ENCODE assay signal across 24 mouse cellular contexts in the genomic region with DNA sequence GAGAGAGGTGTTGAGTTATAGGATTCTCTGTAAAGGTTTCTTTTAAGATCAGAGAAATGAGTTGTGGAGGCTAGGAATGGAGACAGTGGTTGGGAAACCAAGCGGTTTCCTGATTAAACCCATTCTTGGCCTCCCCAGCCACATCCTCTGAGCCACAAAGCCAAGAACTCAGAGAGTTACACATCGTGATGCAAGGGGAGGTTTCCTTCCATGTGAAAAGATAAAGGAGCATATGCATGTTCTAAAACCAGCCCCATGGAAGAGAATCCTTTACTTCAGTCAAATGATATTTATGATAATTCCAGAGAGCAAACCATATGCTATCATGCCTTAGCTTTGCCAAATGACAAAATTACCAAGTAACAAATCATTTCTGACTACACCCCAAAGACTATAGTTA. TPM values are rescaled to one million over a fixed set of nuclear protein-coding genes. Genes with fewer than 3 reads are reported as not detected.
A peak's percentile ranks its signal among the peaks of the same experiment; 100 is the strongest.
DNase-seq lines count a peak whose midpoint lies in the region; ATAC-seq lines count a peak whose summit lies in the region.
"Had no signal": no experiment of that assay in that cellular context is flagged by ENCODE, and none has a peak within 500 bp of the region (broad histone marks: within the 10 kb centered on the region; RNA-seq: fewer than 3 reads in every experiment).

No protein-coding gene starts in this region.

- DNase-seq in forebrain, embryonic 11.5 days (ENCODE audit: low spot score): no peak
- DNase-seq in right cerebral cortex, adult 18-20 months: peak; percentile 26
- no peak for DNase-seq in right cerebral cortex, postnatal 10 days (ENCODE audit: low spot score in 2 of 2)
- no peak for DNase-seq in adipocyte (ENCODE audit: low spot score)
- DNase-seq in heart, adult 9 months (ENCODE audit: low spot score in 2 of 2): no peak
- DNase-seq: adrenal gland, adult 8-10 months; adrenal gland, postnatal 36 days; cerebellum, adult 11 months; cerebellum, adult 8-10 months; cerebellum, postnatal 25 days; gastrocnemius, adult 2 months; gastrocnemius, postnatal 25 days; heart, adult 11 months; heart, postnatal 10 days; heart, postnatal 4 days; kidney, adult 18-20 months had no signal

- no peaks in the 10 kb centered on the region for H3K9me3 ChIP-seq in forebrain, embryonic 16.5 days (ENCODE audit: control insufficient read depth, low read length)
- H3K9me3 ChIP-seq in forebrain, embryonic 11.5 days (ENCODE audit: control insufficient read depth, low read length): no peaks in the 10 kb centered on the region
- H3K9me3 ChIP-seq: embryonic facial prominence, embryonic 15.5 days; heart, embryonic 10.5 days; intestine, embryonic 15.5 days had no signal

- no peak overlapping the region for H3K4me3 ChIP-seq in forebrain, embryonic 16.5 days (replicated peaks; ENCODE audit: low read length)
- H3K4me3 ChIP-seq in forebrain, embryonic 11.5 days (ENCODE audit: low read depth, low read length): no peak overlapping the region
- H3K4me3 ChIP-seq: embryonic facial prominence, embryonic 15.5 days; erythroblast, embryonic 14.5 days; forebrain, embryonic 12.5 days; gastrocnemius, adult 2 months; heart, embryonic 10.5 days; hindbrain, embryonic 13.5 days; intestine, embryonic 15.5 days had no signal

- H3K27ac ChIP-seq in forebrain, embryonic 16.5 days (ENCODE audit: low read length): peak overlapping the region; percentile 75
- no peak overlapping the region for H3K27ac ChIP-seq in forebrain, embryonic 11.5 days (ENCODE audit: low read depth, low read length)
- H3K27ac ChIP-seq: embryonic facial prominence, embryonic 15.5 days; forebrain, embryonic 12.5 days; gastrocnemius, adult 2 months; heart, embryonic 10.5 days; hindbrain, embryonic 13.5 days; intestine, embryonic 15.5 days had no signal

- H3K9ac ChIP-seq in forebrain, embryonic 16.5 days (replicated peaks; ENCODE audit: low read depth, low read length): no peak overlapping the region
- H3K9ac ChIP-seq in forebrain, embryonic 11.5 days (ENCODE audit: low read length): no peak overlapping the region
- H3K9ac ChIP-seq: embryonic facial prominence, embryonic 15.5 days; forebrain, embryonic 12.5 days; hindbrain, embryonic 13.5 days; intestine, embryonic 15.5 days had no signal

- H3K27me3 ChIP-seq in forebrain, embryonic 16.5 days (replicated peaks; ENCODE audit: control insufficient read depth, insufficient read depth, low read length): no peaks in the 10 kb centered on the region
- no peaks in the 10 kb centered on the region for H3K27me3 ChIP-seq in forebrain, embryonic 11.5 days (ENCODE audit: control insufficient read depth, insufficient read depth, low read length)
- H3K27me3 ChIP-seq: hindbrain, embryonic 13.5 days; intestine, embryonic 15.5 days had no signal

- no peaks in the 10 kb centered on the region for H3K36me3 ChIP-seq in forebrain, embryonic 16.5 days (ENCODE audit: control insufficient read depth, insufficient read depth)
- no peaks in the 10 kb centered on the region for H3K36me3 ChIP-seq in forebrain, embryonic 11.5 days (ENCODE audit: control insufficient read depth, insufficient read depth, low read length)
- H3K36me3 ChIP-seq: embryonic facial prominence, embryonic 15.5 days; forebrain, embryonic 12.5 days; heart, embryonic 10.5 days; hindbrain, embryonic 13.5 days; intestine, embryonic 15.5 days had no signal

- no peak overlapping the region for H3K4me2 ChIP-seq in forebrain, embryonic 16.5 days (ENCODE audit: low read length)
- no peak overlapping the region for H3K4me2 ChIP-seq in forebrain, embryonic 11.5 days (ENCODE audit: low read depth, low read length, severe bottlenecking)
- H3K4me2 ChIP-seq: embryonic facial prominence, embryonic 15.5 days; forebrain, embryonic 12.5 days; hindbrain, embryonic 13.5 days; intestine, embryonic 15.5 days had no signal

- no peak for ATAC-seq in forebrain, embryonic 16.5 days
- ATAC-seq in forebrain, embryonic 11.5 days (replicated peaks; ENCODE audit: low FRiP score): no peak
- peak; percentile 68 to 84; a peak in 3 of 4 replicates for ATAC-seq in hematopoietic stem cell, adult 5-6 weeks (replicated peaks in 1 of 2; ENCODE audit: insufficient read depth in 1 of 2, low FRiP score in 2 of 2, low TSS enrichment in 1 of 2, low read depth in 1 of 2, poor library complexity in 2 of 2, severe bottlenecking in 2 of 2)
- ATAC-seq: intestine, embryonic 15.5 days had no signal

- H3K4me1 ChIP-seq in forebrain, embryonic 16.5 days (replicated peaks; ENCODE audit: control insufficient read depth, insufficient read depth, low read length): peaks cover 17% of the 10 kb centered on the region
- H3K4me1 ChIP-seq in forebrain, embryonic 11.5 days (replicated peaks; ENCODE audit: control insufficient read depth, insufficient read depth, low read length): peaks cover 5% of the 10 kb centered on the region; the same call in 1 of the 2 replicates
- H3K4me1 ChIP-seq: intestine, embryonic 15.5 days had no signal

- 49% methylated on average over 2 of the region's 2 CpGs for whole genome bisulfite sequencing in forebrain, embryonic 16.5 days
- 80% methylated on average over 2 of the region's 2 CpGs for WGBS in forebrain, embryonic 11.5 days

RNA-seq across cellular contexts. Expression of gene Cttnbp2, which starts 3.0 kb away (rescaled TPM):
- polyA plus RNA-seq in forebrain, embryonic 16.5 days (2015; fragmentation: Nextera tagmentation; extraction: Ambion mirVana): 124 and 134 TPM in 2 replicates
- polyA plus RNA-seq in forebrain, embryonic 11.5 days (2014; fragmentation: Nextera tagmentation; extraction: Ambion mirVana): 15.7 and 21.7 TPM in 2 replicates
- 0.06 TPM in 1 of 2 replicates, not detected in the other for total RNA-seq in hematopoietic stem cell, adult 5-6 weeks (2017)
- polyA plus RNA-seq: erythroblast, embryonic 14.5 days had no signal

Comparison
In these comparisons a context has a peak if more than half of its experiments do, and no peak if none do; other contexts are left out.
1. ATAC-seq: peak in hematopoietic stem cell, adult 5-6 weeks (2 of 2); none in forebrain, embryonic 16.5 days (single experiment) and forebrain, embryonic 11.5 days (single experiment).